8 mouse cellular contexts compared by ENCODE assay signal in genomic region chr8:85081216-85081555, GRCm38 (mm10). TPM values are rescaled to one million over a fixed set of nuclear protein-coding genes. Genes with fewer than 3 reads are reported as not detected.
DNase-seq lines count a peak whose midpoint lies in the region; ATAC-seq and TF ChIP-seq lines count a peak whose summit lies in the region.

Gene Wdr83 (minus strand): TSS chr8:85081306.

- peak within 1 kb of the TSS; percentile 85 for H3K27ac ChIP-seq in intestine, embryonic 16.5 days (ENCODE audit: low read length)
- peak within 1 kb of the TSS; percentile 82 for H3K27ac ChIP-seq in liver, embryonic 12.5 days

- H3K9me3 ChIP-seq in intestine, embryonic 16.5 days (ENCODE audit: control insufficient read depth, low read length), result no peaks in the 10 kb centered on the region
- H3K9me3 ChIP-seq in liver, embryonic 12.5 days (replicated peaks), result no peaks in the 10 kb centered on the region

- H3ac ChIP-seq in myocyte (ENCODE audit: control insufficient read depth, insufficient read length), result peak within 1 kb of the TSS; percentile 74

- H3K36me3 ChIP-seq in intestine, embryonic 16.5 days (ENCODE audit: control insufficient read depth, insufficient read depth, low read length), result 0 out of 2 replicates have a peak, but pooled peaks cover 8% of the 10 kb centered on the region
- H3K36me3 ChIP-seq in liver, embryonic 12.5 days, result peaks cover 46% of the 10 kb centered on the region
- no peaks in the 10 kb centered on the region for H3K36me3 ChIP-seq in myocyte (ENCODE audit: control insufficient read depth, insufficient read depth)

- H3K4me2 ChIP-seq in intestine, embryonic 16.5 days (ENCODE audit: low read depth, low read length), result peak within 1 kb of the TSS; percentile 90
- H3K4me2 ChIP-seq in liver, embryonic 12.5 days, result peak within 1 kb of the TSS; percentile 89
- peak within 1 kb of the TSS; percentile 83 for H3K4me2 ChIP-seq in myocyte (ENCODE audit: low read depth)

- H3K9ac ChIP-seq in intestine, embryonic 16.5 days (ENCODE audit: low read depth, low read length), result peak within 1 kb of the TSS; percentile 96
- H3K9ac ChIP-seq in liver, embryonic 12.5 days, result peak within 1 kb of the TSS; percentile 94

- no peak for DNase-seq in layer of hippocampus, adult 18-20 months (ENCODE audit: low spot score in 2 of 2)
- DNase-seq in layer of hippocampus, adult 9-10 months (ENCODE audit: low spot score), result no peak
- peak; percentile 79 for DNase-seq in embryo, embryonic 10 days (ENCODE audit: low spot score)
- no peak for DNase-seq in gonadal fat pad, adult 2 months (ENCODE audit: low read depth)
- no peak for DNase-seq in ovary, postnatal 10 days (ENCODE audit: low spot score)

- WGBS in intestine, embryonic 16.5 days, result 0% methylated on average over 9 of the region's 9 CpGs
- 0% methylated on average over 9 of the region's 9 CpGs for WGBS in liver, embryonic 12.5 days (ENCODE audit: insufficient replicate concordance)

- no peaks in the 10 kb centered on the region for H3K27me3 ChIP-seq in intestine, embryonic 16.5 days (replicated peaks; ENCODE audit: control insufficient read depth, insufficient read depth, low read length)
- no peaks in the 10 kb centered on the region for H3K27me3 ChIP-seq in liver, embryonic 12.5 days (replicated peaks)
- no peaks in the 10 kb centered on the region for H3K27me3 ChIP-seq in myocyte (ENCODE audit: control insufficient read depth, insufficient read depth, insufficient read length)

- peak; percentile 52 for ATAC-seq in intestine, embryonic 16.5 days
- peak; percentile 78 for ATAC-seq in liver, embryonic 12.5 days

- H3K4me3 ChIP-seq in intestine, embryonic 16.5 days (ENCODE audit: low read length), result peak within 1 kb of the TSS; percentile 95
- H3K4me3 ChIP-seq in liver, embryonic 12.5 days, result peak within 1 kb of the TSS; percentile 95
- peak within 1 kb of the TSS; percentile 96 for H3K4me3 ChIP-seq in myocyte

- TF ChIP-seq POLR2A in myocyte (IDR thresholded peaks at IDR 0.05; ENCODE audit: insufficient read length, low read depth), result no peak

- H3K4me1 ChIP-seq in intestine, embryonic 16.5 days (ENCODE audit: control insufficient read depth, insufficient read depth, low read length), result peaks cover 16% of the 10 kb centered on the region
- H3K4me1 ChIP-seq in liver, embryonic 12.5 days, result peaks cover 77% of the 10 kb centered on the region

- H3K79me2 ChIP-seq in myocyte (ENCODE audit: control insufficient read depth, insufficient read depth), result peaks cover 9% of the 10 kb centered on the region

TF ChIP-seq in myocyte, 11 proteins besides CTCF, POLR2A, EP300 and RAD21:
- TF ChIP-seq MAX (IDR thresholded peaks at IDR 0.05; ENCODE audit: low read depth) (no peak), USF1 (IDR thresholded peaks at IDR 0.05; ENCODE audit: low read depth) (no peak), MYOD1 (IDR thresholded peaks at IDR 0.05; ENCODE audit: control insufficient read depth in 1 of 3, insufficient read length in 2 of 3, low read depth in 2 of 3) (no peak)

RNA-seq across cellular contexts. Expression of gene Wdr83, which starts in this region (rescaled TPM):
- 10 to 100 TPM; 28.1 to 32.3 TPM for total RNA-seq in layer of hippocampus, adult 18-20 months (2021)
- polyA plus RNA-seq in gonadal fat pad, adult 2 months (2012; rRNA removed), result 33.8 and 35.7 TPM in 2 replicates
- 39.7 and 43.8 TPM in 2 replicates for polyA plus RNA-seq in intestine, embryonic 16.5 days (2015; fragmentation: Nextera tagmentation; extraction: Ambion mirVana)
- polyA plus RNA-seq in liver, embryonic 12.5 days (2016; fragmentation: Nextera tagmentation; extraction: Ambion mirVana), result 30.8 and 33.1 TPM in 2 replicates
- polyA plus RNA-seq in myocyte (2012; fragmentation: generic; extraction: Trizol), result 26.8 TPM
